Mouse (Mus musculus) hindbrain, embryonic 12.5 days (tissue): Measurements from ENCODE around the gene Tprg. TPM values are rescaled to one million over a fixed set of nuclear protein-coding genes. Genes with fewer than 3 reads are reported as not detected.
A peak's percentile ranks its signal among the peaks of the same experiment; 100 is the strongest.

Source experiments
- ATAC-seq: fragments of 200-750 bp; cut with Nextera tagmentation; 2 replicates; pipeline ENCODE4 v1.8.0; 2017; ENCODE audit warnings: moderate TSS enrichment; ENCODE audit not compliant: low FRiP score
- H3K27ac ChIP-seq: fragments of 300-500 bp; sonication (generic); 2 replicates; pipeline ENCODE4 v1.5.1; 2016; ENCODE audit warnings: mild to moderate bottlenecking
- H3K27me3 ChIP-seq: fragments of 300-500 bp; sonication (generic); 2 replicates; pipeline ENCODE4 v1.6.1; 2016; ENCODE audit warnings: mild to moderate bottlenecking
- H3K36me3 ChIP-seq: fragments of 300-500 bp; sonication (generic); 2 replicates; pipeline ENCODE4 v1.6.1; 2016; ENCODE audit warnings: mild to moderate bottlenecking
- H3K4me1 ChIP-seq: fragments of 300-500 bp; sonication (generic); 2 replicates; pipeline ENCODE4 v1.6.1; 2016
- H3K4me2 ChIP-seq: fragments of 300-500 bp; sonication (generic); replicated peaks from 2 replicates; pipeline ENCODE4 v1.6.1; 2016; ENCODE audit warnings: mild to moderate bottlenecking
- H3K4me3 ChIP-seq: fragments of 300-500 bp; sonication (generic); 2 replicates; pipeline ENCODE4 v1.5.1; 2016; ENCODE audit warnings: mild to moderate bottlenecking
- H3K9ac ChIP-seq: fragments of 300-500 bp; sonication (generic); 2 replicates; pipeline ENCODE4 v1.6.1; 2016; ENCODE audit warnings: mild to moderate bottlenecking, moderate library complexity
- H3K9me3 ChIP-seq: fragments of 300-500 bp; sonication (generic); replicated peaks from 2 replicates; pipeline ENCODE4 v1.6.1; 2016; ENCODE audit warnings: mild to moderate bottlenecking
- WGBS: fragments of 180-500 bp; shearing (Covaris S2); methylation state at CpG from one replicate; pipeline ENCODE4 v1.1.7; 2016; 5-methylcytosine and 5-hydroxymethylcytosine counted together
- polyA plus RNA-seq: library from polyadenylated mRNA; unstranded; fragments of >200 nt; fragmentation: Nextera tagmentation; extraction: Ambion mirVana; gene quantifications from 2 replicates; pipeline ENCODE4 v1.2.1, GENCODE M21; 2016

Gene Tprg
- polyA plus RNA-seq, 1 experiment from 2014 or later = not detected

- ATAC-seq = no peak
These were observed 63.0 kb downstream of the Tprg start for GRCm38 (mm10) chr16:25349626-25350025.

DNA sequence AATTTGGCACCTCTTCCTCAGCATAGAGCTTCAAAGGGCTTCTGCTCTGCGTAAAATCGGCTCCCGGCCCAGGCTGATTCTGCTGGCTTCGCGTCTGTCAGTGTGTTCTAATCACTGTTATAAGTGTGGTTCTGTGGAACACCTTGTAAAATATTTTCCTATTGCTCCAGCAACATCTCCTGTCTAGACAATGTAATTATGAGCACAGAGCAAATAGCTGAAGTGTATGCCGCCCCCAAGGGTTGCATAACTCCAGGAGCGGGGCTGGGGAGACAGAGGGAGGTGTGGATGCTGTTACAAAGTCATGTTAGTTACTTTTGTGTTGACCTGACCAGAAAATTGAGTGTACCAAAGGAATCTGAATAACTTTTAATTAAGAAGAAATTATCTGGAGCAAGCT, 81.2 kb downstream of the Tprg start:
- H3K4me2 ChIP-seq = no peak overlapping the region
- H3K9ac ChIP-seq = no peak overlapping the region
- no peaks in the 10 kb centered on the region for H3K4me1 ChIP-seq
- H3K27me3 ChIP-seq = no peaks in the 10 kb centered on the region
- no peak overlapping the region for H3K4me3 ChIP-seq
- no peaks in the 10 kb centered on the region for H3K9me3 ChIP-seq
- H3K27ac ChIP-seq = no peak overlapping the region
- ATAC-seq = no peak
- H3K36me3 ChIP-seq = no peaks in the 10 kb centered on the region
- WGBS = 90% methylated on average over 7 of the region's 7 CpGs

More at GRCm38 (mm10) chr16:25349626-25350025, 63.0 kb downstream of the Tprg start:
- WGBS = 6% methylated on average over 3 of the region's 3 CpGs
- no peaks in the 10 kb centered on the region for H3K9me3 ChIP-seq
- H3K4me3 ChIP-seq = no peak overlapping the region
- H3K4me2 ChIP-seq = no peak overlapping the region
- no peak overlapping the region for H3K9ac ChIP-seq
- no peak overlapping the region for H3K27ac ChIP-seq
- 0 out of 2 replicates have a peak, but pooled peaks cover 2% of the 10 kb centered on the region for H3K27me3 ChIP-seq
- no peaks in the 10 kb centered on the region for H3K36me3 ChIP-seq
- H3K4me1 ChIP-seq = no peaks in the 10 kb centered on the region

DNA sequence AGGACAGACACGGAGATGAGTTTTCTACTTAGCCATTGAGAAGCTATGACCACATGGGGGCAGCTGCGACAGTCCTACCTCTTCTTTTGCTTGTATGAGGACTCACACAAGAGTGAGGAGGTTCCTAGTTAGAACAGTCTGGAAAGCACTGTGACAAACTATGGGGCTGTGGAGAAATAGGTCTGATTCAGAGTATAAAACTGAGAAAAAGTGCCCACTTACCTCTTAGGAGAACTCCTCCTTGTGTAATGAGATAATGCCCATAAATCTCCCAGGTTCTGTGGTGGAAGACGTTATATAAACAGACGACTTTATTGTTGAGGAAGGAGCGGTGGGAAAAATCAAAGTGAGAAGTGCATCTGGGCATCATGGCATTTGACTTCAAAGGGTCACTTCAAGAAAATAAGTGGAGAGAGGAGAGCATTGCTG, 83.4 kb downstream of the Tprg start:
- H3K9ac ChIP-seq = no peak overlapping the region
- no peaks in the 10 kb centered on the region for H3K36me3 ChIP-seq
- H3K27me3 ChIP-seq = no peaks in the 10 kb centered on the region
- 73% methylated on average over 5 of the region's 5 CpGs for WGBS
- ATAC-seq = no peak
- H3K4me1 ChIP-seq = no peaks in the 10 kb centered on the region
- H3K4me3 ChIP-seq = no peak overlapping the region
- no peak overlapping the region for H3K4me2 ChIP-seq
- H3K9me3 ChIP-seq = no peaks in the 10 kb centered on the region
- H3K27ac ChIP-seq = no peak overlapping the region

GRCm38 (mm10) chr16:25374121-25374520, 87.5 kb downstream of the Tprg start:
- 82% methylated on average over 4 of the region's 4 CpGs for WGBS
- ATAC-seq = no peak
- H3K27ac ChIP-seq = no peak overlapping the region
- no peak overlapping the region for H3K4me3 ChIP-seq
- H3K27me3 ChIP-seq = no peaks in the 10 kb centered on the region
- no peak overlapping the region for H3K4me2 ChIP-seq
- no peaks in the 10 kb centered on the region for H3K9me3 ChIP-seq
- no peaks in the 10 kb centered on the region for H3K36me3 ChIP-seq
- no peaks in the 10 kb centered on the region for H3K4me1 ChIP-seq
- no peak overlapping the region for H3K9ac ChIP-seq

- no peak overlapping the region for H3K27ac ChIP-seq
- no peaks in the 10 kb centered on the region for H3K36me3 ChIP-seq
- no peak overlapping the region for H3K4me3 ChIP-seq
- no peak overlapping the region for H3K9ac ChIP-seq
- no peak for ATAC-seq
- 63% methylated on average over 5 of the region's 5 CpGs for WGBS
- no peaks in the 10 kb centered on the region for H3K9me3 ChIP-seq
- no peaks in the 10 kb centered on the region for H3K4me1 ChIP-seq
- H3K27me3 ChIP-seq = no peaks in the 10 kb centered on the region
- H3K4me2 ChIP-seq = no peak overlapping the region
These were observed 88.2 kb downstream of the Tprg start for GRCm38 (mm10) chr16:25374775-25375174.

DNA sequence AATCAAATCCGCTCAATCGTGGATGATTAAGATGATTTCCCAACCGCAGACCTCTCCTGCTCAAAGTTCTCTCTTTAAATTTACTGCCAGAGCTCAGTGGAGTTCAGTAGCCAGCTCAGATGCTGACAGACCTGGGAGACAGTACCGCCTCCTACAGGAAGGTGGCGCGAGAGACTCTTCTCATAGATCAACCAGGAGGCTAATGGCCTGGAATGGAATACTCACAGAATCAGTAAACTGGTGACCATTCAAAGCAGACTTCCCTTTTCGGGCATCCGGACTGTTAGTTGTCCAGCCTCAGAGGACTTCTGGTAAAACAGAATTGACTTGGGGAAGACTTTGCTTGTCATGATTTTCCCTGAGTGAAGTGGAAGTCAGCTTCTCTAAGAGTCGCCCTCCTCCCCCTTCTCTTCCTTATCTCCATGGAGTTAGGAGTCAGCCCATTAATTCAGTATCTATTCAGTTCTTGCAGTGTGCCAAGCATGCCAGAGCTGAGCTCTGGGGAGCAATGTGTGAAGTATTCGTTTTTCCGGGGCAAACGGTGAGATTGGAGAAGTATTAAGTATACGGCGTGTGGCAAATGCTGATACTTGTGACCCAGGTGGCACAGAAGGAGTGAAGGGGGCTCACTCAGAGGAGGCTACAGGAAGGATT, 90.2 kb downstream of the Tprg start:
- Histone ChIP-seq H3K27ac (no peak overlapping the region), H3K27me3 (no peaks in the 10 kb centered on the region), H3K4me1 (no peaks in the 10 kb centered on the region), H3K36me3 (no peaks in the 10 kb centered on the region), H3K4me3 (no peak overlapping the region), H3K4me2 (no peak overlapping the region), H3K9ac (no peak overlapping the region), H3K9me3 (no peaks in the 10 kb centered on the region)
- 45% methylated on average over 14 of the region's 14 CpGs for WGBS
- ATAC-seq = peak; percentile 64

DNA sequence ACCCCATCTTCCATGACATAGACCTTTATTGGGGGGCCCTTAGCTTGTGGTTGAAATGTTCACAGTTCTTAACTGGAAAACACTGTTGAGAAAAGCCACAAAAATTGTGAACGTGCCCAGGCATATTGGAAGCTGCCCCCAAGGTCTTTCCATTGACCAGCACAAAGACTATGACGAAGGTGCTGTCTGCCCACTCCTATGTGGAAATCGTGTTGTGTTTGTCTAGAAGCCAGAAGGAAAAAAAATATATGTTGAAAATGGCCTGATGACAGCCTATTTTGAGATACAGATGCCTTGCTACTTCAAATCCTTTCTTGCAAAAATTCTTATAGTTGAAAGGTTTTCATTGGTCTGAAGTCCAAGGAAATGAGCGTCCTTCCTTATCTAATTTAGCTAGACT, 91.1 kb downstream of the Tprg start:
- no peak for ATAC-seq
- no peak overlapping the region for H3K9ac ChIP-seq
- no peaks in the 10 kb centered on the region for H3K9me3 ChIP-seq
- H3K4me3 ChIP-seq = no peak overlapping the region
- no peaks in the 10 kb centered on the region for H3K36me3 ChIP-seq
- no peaks in the 10 kb centered on the region for H3K27me3 ChIP-seq
- H3K4me2 ChIP-seq = no peak overlapping the region
- no peak overlapping the region for H3K27ac ChIP-seq
- H3K4me1 ChIP-seq = no peaks in the 10 kb centered on the region
- WGBS = 92% methylated on average over 4 of the region's 4 CpGs

DNA sequence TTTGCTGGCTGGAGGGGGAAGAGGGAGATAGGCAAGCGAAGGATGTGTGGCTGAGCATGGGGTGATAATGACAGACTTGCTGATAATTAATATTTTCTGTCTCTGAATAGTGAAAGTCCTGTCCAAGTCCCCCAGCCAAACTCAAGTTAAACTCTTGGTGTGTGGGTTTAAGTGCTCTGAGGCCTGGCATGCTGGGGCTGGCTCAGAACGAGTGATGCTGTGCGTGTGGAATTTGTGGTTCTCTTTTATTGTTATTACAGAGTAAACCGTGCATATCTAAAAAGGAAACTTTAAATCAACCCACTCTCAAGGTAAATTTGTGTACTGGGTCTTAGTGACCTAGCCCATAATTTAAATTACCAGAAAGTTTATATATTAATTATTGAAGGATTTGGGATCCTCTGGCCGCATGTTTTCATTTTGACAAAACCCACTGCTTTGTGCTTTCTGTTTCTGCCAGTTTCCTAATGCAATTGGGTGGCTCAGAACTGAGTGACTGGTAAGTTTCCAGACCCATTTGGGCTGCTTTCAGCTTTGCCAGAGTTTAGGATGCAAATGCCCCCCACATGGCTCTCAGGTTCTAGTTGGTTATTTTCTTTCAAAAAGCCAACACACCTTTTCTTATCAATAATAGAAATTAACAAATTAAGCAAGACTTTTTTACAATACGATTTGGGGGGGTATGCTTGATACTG, 99.0 kb downstream of the Tprg start:
- ATAC-seq = no peak

DNA sequence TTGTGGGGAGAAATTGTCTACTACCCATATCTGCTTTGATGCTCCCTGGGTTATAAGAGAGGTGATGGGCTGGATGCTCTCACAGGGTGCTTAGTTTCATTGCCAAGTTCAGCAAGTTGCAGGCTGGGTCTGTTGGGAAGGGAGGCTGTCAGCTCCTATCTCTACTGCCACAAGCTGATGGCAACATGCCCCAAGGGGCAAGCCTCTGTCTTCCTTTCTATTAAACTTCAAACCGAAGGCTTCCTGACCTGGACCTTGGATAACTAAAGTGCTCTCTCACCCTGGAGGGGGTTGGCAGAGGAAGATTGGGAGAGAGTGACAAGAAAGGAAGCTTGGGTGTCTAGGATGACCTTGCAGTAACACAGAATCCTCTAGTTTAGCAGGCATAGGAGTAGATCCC, 108.1 kb downstream of the Tprg start:
- H3K9ac ChIP-seq = no peak overlapping the region
- H3K36me3 ChIP-seq = no peaks in the 10 kb centered on the region
- WGBS = 79% methylated on average over 1 of the region's 1 CpGs
- H3K9me3 ChIP-seq = no peaks in the 10 kb centered on the region
- H3K4me3 ChIP-seq = no peak overlapping the region
- H3K27ac ChIP-seq = no peak overlapping the region
- no peak overlapping the region for H3K4me2 ChIP-seq
- ATAC-seq = no peak
- no peaks in the 10 kb centered on the region for H3K27me3 ChIP-seq
- no peaks in the 10 kb centered on the region for H3K4me1 ChIP-seq

More for the DNA sequence above, 99.0 kb downstream of the Tprg start:
- Histone ChIP-seq H3K4me1 (no peaks in the 10 kb centered on the region), H3K27ac (no peak overlapping the region), H3K27me3 (no peaks in the 10 kb centered on the region), H3K4me3 (no peak overlapping the region), H3K36me3 (no peaks in the 10 kb centered on the region), H3K4me2 (no peak overlapping the region), H3K9ac (no peak overlapping the region), H3K9me3 (no peaks in the 10 kb centered on the region)
- 83% methylated on average over 6 of the region's 6 CpGs for WGBS

DNA sequence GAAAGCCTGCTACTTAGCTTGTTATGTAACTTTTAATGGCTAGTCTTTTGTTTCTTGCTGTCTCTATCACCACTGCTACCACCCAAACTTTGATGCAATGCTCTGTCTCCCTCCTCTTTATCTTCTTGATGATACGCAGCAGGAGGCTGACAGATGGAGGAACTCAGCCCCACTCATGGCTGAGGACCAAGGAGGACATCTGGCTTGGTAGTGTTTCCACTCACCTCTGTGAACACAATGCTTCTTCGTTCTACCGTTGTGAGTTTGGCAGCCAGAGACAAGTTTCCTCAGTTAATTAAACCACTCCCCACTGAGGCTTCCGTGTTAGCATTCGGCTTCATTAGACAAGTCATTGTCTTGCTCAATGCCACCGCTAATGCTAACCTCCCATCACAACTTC, 117.5 kb downstream of the Tprg start:
- Histone ChIP-seq H3K36me3 (no peaks in the 10 kb centered on the region), H3K4me2 (no peak overlapping the region), H3K9me3 (no peaks in the 10 kb centered on the region), H3K9ac (no peak overlapping the region), H3K4me1 (peaks cover 8% of the 10 kb centered on the region; the same call in 1 of the 2 replicates), H3K27ac (no peak overlapping the region), H3K27me3 (no peaks in the 10 kb centered on the region), H3K4me3 (no peak overlapping the region)
- no peak for ATAC-seq
- 56% methylated on average over 6 of the region's 6 CpGs for WGBS

DNA sequence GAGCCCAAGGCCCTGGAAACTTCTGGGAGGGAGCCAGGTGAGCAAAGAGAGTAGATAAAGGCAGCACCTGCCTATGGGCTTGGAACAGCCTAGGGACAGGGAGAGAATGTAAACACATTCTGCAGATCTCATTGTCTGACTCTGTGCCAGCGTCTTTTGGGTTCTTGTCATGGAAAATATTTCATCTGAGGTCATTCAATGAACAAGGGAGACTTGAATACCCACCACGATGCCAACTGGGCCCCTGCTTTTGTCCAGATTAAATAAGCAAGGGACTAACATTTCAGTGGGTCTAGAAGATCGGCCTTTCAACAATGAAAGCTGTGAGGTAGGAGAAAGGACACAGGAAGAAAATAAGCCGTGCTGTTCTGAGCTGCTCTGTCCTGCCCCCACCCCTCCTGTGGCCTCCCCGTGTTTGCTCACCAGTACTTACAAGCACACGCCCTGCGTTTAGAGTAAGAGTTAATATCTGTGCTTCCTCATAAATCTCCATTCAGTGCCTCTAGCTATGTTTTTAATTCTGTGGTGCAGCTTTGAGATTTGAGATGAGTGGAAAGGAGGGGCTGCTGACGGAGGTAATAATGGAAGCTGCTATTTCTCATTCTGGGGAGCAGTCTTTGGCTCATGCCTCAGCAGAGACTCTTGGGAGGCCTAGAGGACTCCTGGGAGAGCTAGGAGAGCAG, 120.7 kb downstream of the Tprg start:
- ATAC-seq = peak; percentile 74
- no peaks in the 10 kb centered on the region for H3K9me3 ChIP-seq
- no peaks in the 10 kb centered on the region for H3K36me3 ChIP-seq
- H3K9ac ChIP-seq = no peak overlapping the region
- 32% methylated on average over 8 of the region's 8 CpGs for WGBS
- peaks cover 8% of the 10 kb centered on the region; the same call in 1 of the 2 replicates for H3K4me1 ChIP-seq
- peak overlapping the region; percentile 30; the same call in 1 of the 2 replicates for H3K27ac ChIP-seq
- no peak overlapping the region for H3K4me3 ChIP-seq
- no peak overlapping the region for H3K4me2 ChIP-seq
- H3K27me3 ChIP-seq = no peaks in the 10 kb centered on the region

GRCm38 (mm10) chr16:25408032-25408431, 121.4 kb downstream of the Tprg start:
- Histone ChIP-seq H3K9ac (no peak overlapping the region), H3K4me1 (peaks cover 8% of the 10 kb centered on the region; the same call in 1 of the 2 replicates), H3K9me3 (no peaks in the 10 kb centered on the region), H3K36me3 (no peaks in the 10 kb centered on the region), H3K4me2 (no peak overlapping the region), H3K27me3 (no peaks in the 10 kb centered on the region), H3K27ac (no peak overlapping the region), H3K4me3 (no peak overlapping the region)
- 85% methylated on average over 6 of the region's 6 CpGs for WGBS
- ATAC-seq = no peak
